Mouse (Mus musculus): ENCODE measurements around the gene Cers3.
A peak's percentile ranks its signal among the peaks of the same experiment; 100 is the strongest.

Cers3 gene

GRCm38 (mm10) chr7:66843846-66844245 is 100.5 kb downstream of the Cers3 start:
- no peak for DNase-seq

DNA sequence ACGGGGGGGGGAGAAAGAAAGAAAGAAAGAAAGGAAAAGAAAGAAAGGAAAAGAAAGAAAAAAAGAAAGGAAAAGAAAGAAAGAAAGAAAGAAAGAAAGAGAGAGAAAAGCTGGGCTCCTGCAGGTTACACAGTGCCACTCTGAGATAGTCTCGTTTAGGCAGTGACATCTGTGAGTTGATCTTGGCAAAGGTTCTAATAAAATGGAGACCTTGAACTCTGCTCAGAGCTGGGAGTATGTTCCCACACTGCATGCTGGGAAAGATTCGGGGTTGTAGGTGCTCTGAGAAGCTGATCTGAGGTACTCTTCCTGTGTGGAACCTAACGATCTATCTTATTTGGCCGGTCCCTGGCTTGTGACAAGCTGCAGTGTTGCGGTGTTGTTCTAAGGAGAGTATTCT is 103.3 kb downstream of the Cers3 start:
- no peak for DNase-seq

GRCm38 (mm10) chr7:66847299-66847698 is 104.0 kb downstream of the Cers3 start:
- no peak for DNase-seq

GRCm38 (mm10) chr7:66849316-66849715 is 106.0 kb downstream of the Cers3 start:
- no peak for DNase-seq

GRCm38 (mm10) chr7:66852164-66852563 is 108.9 kb downstream of the Cers3 start:
- DNase-seq: no peak

- no peak for DNase-seq
Observed at GRCm38 (mm10) chr7:66857610-66858009, 114.3 kb downstream of the Cers3 start.

GRCm38 (mm10) chr7:66858247-66859075 is 115.2 kb downstream of the Cers3 start:
- DNase-seq: no peak

DNA sequence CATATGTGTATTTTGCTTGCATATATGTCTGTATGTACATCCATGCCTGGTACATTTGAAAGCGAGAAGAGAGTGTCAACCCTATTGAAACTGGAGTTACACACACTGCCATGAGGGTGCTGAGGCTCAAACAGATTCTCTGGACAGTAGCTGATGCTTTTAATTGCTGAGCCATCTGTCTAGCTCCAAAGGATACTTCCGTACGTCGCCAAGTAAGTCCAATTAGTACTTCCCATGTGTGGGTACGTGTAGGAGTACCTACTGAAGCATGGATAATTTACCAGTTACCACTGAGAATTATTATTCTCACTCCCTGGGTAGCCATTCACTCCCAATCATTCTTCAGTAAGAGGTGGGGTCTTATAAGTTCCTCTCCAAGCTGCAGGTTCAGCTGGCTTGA is 115.9 kb downstream of the Cers3 start:
- DNase-seq: no peak

DNA sequence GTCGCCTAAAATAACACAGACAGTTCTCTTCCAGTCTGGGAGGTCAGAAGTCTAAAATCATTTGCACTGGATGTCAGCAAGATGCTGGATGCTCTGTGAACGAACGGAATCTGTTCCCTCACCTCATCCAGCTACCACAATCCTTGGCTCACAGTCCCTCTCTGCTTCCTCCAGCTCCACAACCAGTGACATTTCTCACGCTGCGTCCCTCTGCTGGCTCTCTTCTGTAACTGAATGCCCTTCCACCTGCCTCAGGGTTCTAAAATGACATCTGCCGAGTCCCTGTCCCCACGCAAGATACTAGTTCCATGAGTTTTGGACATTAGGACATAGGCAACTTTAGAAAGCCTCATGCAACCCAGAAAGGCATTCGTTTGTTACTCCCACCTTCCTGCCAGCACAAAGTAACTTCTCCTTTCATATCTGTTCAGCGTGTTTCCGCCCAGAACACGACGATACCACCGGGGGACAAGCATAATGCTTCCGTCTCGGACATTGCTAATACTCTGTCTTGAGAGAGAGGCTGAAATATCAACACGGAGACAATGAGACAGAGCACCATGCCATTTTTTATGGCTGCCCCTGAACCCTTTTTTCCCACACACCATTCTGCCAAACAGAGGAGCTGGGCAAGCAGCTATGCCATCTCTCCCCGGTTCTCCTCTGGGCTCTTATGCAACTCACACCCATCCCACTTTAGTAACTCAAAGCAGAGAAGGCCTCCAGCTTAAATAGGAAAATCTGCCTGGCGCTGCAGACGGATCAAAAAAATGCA is 123.8 kb downstream of the Cers3 start:
- DNase-seq: peak; percentile 9 to 13

DNA sequence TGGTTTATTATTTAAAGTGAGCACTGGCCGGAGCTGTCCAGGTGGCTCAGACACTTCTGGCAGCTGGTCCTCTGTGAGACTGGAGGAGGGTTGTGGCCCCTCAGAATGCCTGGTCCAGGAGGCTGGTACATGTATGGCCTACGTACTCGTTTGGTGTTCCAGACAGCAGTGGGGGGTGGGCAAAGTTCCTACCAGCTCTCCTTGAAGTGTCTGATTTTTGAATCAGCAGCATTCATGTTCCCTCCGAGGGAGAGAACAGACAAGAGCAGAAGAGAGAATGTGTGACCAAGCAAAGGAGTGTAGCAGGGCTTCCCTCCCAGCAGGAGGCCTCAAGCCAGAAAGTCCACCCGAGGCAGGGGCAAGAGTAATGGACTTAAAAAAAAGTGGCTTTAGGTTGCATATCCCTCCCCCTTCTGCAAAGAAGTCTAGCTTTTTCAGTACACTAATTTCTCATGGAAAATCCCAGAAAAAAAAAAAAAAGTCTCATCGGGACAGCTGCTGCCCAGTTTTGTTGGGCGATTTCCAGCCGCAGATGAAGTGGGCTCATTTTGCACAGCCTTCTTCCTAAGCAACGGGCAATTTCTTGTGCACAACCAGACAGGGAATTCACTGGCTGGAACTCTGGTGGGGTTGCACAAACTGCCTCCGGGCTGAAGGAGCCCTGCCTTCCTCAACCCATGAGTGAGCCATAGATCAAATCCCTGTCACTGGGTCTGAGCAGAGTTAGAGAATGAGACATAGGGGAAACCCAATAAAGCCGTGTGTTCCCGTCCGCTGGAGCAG is 124.6 kb downstream of the Cers3 start:
- no peak for DNase-seq

GRCm38 (mm10) chr7:66871520-66871919 is 128.2 kb downstream of the Cers3 start:
- DNase-seq: no peak

GRCm38 (mm10) chr7:66871940-66872511 is 128.7 kb downstream of the Cers3 start:
- DNase-seq: no peak

- no peak for DNase-seq
Observed at GRCm38 (mm10) chr7:66873235-66873634, 129.9 kb downstream of the Cers3 start.

Measured in B cell, adult 2 months (primary cell).